Mouse (Mus musculus) spleen, adult 18-20 months (tissue): ENCODE data around the gene Magel2.

Source experiments
- DNase-seq, 2 experiments: peaks; one replicate each; pipeline ENCODE4 v3.0.0; 2022; ENCODE audit warnings: mixed read lengths in 2 of 2

The Magel2 gene

GRCm38 (mm10) chr7:62428337-62428736, 51.5 kb downstream of the Magel2 start:
- DNase-seq = no peak
